Mouse (Mus musculus) lung, embryonic 14.5 days (tissue): ENCODE measurements around the gene Trabd2b. TPM values are rescaled to one million over a fixed set of nuclear protein-coding genes. Genes with fewer than 3 reads are reported as not detected.

ENCODE experiments used
- ATAC-seq: fragments of 200-750 bp; cut with Nextera tagmentation; 2 replicates; pipeline ENCODE4 v1.8.0; 2017; ENCODE audit warnings: mild to moderate bottlenecking, moderate TSS enrichment, moderate library complexity; ENCODE audit not compliant: insufficient read depth
- DNase-seq: peaks from one replicate; pipeline ENCODE4 v3.0.0-alpha.2; 2015
- H3K27ac ChIP-seq: fragments of 300-500 bp; sonication (generic); 2 replicates; pipeline ENCODE4 v1.5.1; 2014; ENCODE audit warnings: low read depth, mild to moderate bottlenecking, moderate library complexity
- H3K27me3 ChIP-seq: fragments of 300-500 bp; sonication (generic); 2 replicates; pipeline ENCODE4 v1.6.1; 2014; ENCODE audit warnings: low read length, control low read depth; ENCODE audit not compliant: insufficient read depth
- H3K36me3 ChIP-seq: fragments of 300-500 bp; sonication (generic); 2 replicates; pipeline ENCODE4 v1.6.1; 2014; ENCODE audit warnings: control low read depth; ENCODE audit not compliant: insufficient read depth
- H3K4me1 ChIP-seq: fragments of 300-500 bp; sonication (generic); 2 replicates; pipeline ENCODE4 v1.6.1; 2014; ENCODE audit warnings: antibody characterized with exemption, control low read depth; ENCODE audit not compliant: insufficient read depth
- H3K4me2 ChIP-seq: fragments of 300-500 bp; sonication (generic); 2 replicates; pipeline ENCODE4 v1.6.1; 2014; ENCODE audit warnings: mild to moderate bottlenecking
- H3K4me3 ChIP-seq: fragments of 300-500 bp; sonication (generic); 2 replicates; pipeline ENCODE4 v1.5.1; 2014; ENCODE audit warnings: low read depth, low read length
- H3K9ac ChIP-seq: fragments of 300-500 bp; sonication (generic); 2 replicates; pipeline ENCODE4 v1.6.1; 2014
- H3K9me3 ChIP-seq: fragments of 300-500 bp; sonication (generic); 2 replicates; pipeline ENCODE4 v1.6.1; 2016; ENCODE audit warnings: low read depth, low read length, control low read depth
- CTCF ChIP-seq: IDR thresholded peaks from 2 replicates; pipeline ENCODE4 v1.5.1; 2016; ENCODE audit warnings: antibody characterized with exemption, low read depth
- WGBS: fragments of 180-500 bp; shearing (Covaris S2); extraction: QIAGEN DNeasy Blood & Tissue Kit; methylation state at CpG from one replicate; pipeline ENCODE4 v1.1.7; 2014; 5-methylcytosine and 5-hydroxymethylcytosine counted together
- polyA plus RNA-seq: library from polyadenylated mRNA; unstranded; fragments of >200 nt; fragmentation: Nextera tagmentation; extraction: Ambion mirVana; gene quantifications from 2 replicates; pipeline ENCODE4 v1.2.1, GENCODE M21; 2014

Gene Trabd2b
- polyA plus RNA-seq, 1 experiment from 2014 or later: 4.6 TPM

- H3K27ac ChIP-seq: no peak overlapping the region
- H3K27me3 ChIP-seq: no peaks in the 10 kb centered on the region
- ATAC-seq (peak; percentile 79), DNase-seq (peak; percentile 87)
- TF ChIP-seq CTCF: peak; percentile 78
- no peak overlapping the region for H3K4me2 ChIP-seq
- no peaks in the 10 kb centered on the region for H3K4me1 ChIP-seq
- H3K36me3 ChIP-seq: no peaks in the 10 kb centered on the region
- no peak overlapping the region for H3K4me3 ChIP-seq
- no peaks in the 10 kb centered on the region for H3K9me3 ChIP-seq
- no peak overlapping the region for H3K9ac ChIP-seq
- 18% methylated on average over 5 of the region's 5 CpGs for WGBS
Observed at GRCm38 (mm10) chr4:114635889-114636288, 229.4 kb downstream of the Trabd2b start.

GRCm38 (mm10) chr4:114636324-114636723, 229.8 kb downstream of the Trabd2b start:
- no peaks in the 10 kb centered on the region for H3K27me3 ChIP-seq
- no peaks in the 10 kb centered on the region for H3K9me3 ChIP-seq
- ATAC-seq: no peak
- H3K36me3 ChIP-seq: no peaks in the 10 kb centered on the region
- 77% methylated on average over 1 of the region's 1 CpGs for WGBS
- no peaks in the 10 kb centered on the region for H3K4me1 ChIP-seq
- TF ChIP-seq CTCF: no peak
- no peak overlapping the region for H3K4me3 ChIP-seq
- H3K27ac ChIP-seq: no peak overlapping the region
- H3K9ac ChIP-seq: no peak overlapping the region
- H3K4me2 ChIP-seq: no peak overlapping the region
- no peak for DNase-seq

- H3K4me3 ChIP-seq: no peak overlapping the region
- no peak overlapping the region for H3K9ac ChIP-seq
- ATAC-seq (no peak), DNase-seq (peak; percentile 79)
- no peak overlapping the region for H3K27ac ChIP-seq
- no peak overlapping the region for H3K4me2 ChIP-seq
- H3K27me3 ChIP-seq: no peaks in the 10 kb centered on the region
- H3K9me3 ChIP-seq: no peaks in the 10 kb centered on the region
- peak; percentile 83 for TF ChIP-seq CTCF
- no peaks in the 10 kb centered on the region for H3K36me3 ChIP-seq
- 8% methylated on average over 3 of the region's 3 CpGs for WGBS
- H3K4me1 ChIP-seq: no peaks in the 10 kb centered on the region
Observed at GRCm38 (mm10) chr4:114637120-114637519, 230.6 kb downstream of the Trabd2b start.

GRCm38 (mm10) chr4:114642469-114642868, 235.9 kb downstream of the Trabd2b start:
- H3K36me3 ChIP-seq: no peaks in the 10 kb centered on the region
- WGBS: 58% methylated on average over 4 of the region's 4 CpGs
- DNase-seq: no peak
- no peak overlapping the region for H3K9ac ChIP-seq
- H3K4me1 ChIP-seq: 0 out of 2 replicates have a peak, but pooled peaks cover 6% of the 10 kb centered on the region
- H3K9me3 ChIP-seq: no peaks in the 10 kb centered on the region
- no peak overlapping the region for H3K27ac ChIP-seq
- no peak for TF ChIP-seq CTCF
- no peak for ATAC-seq
- no peak overlapping the region for H3K4me3 ChIP-seq
- no peak overlapping the region for H3K4me2 ChIP-seq
- 0 out of 2 replicates have a peak, but pooled peaks cover 3% of the 10 kb centered on the region for H3K27me3 ChIP-seq

- Histone ChIP-seq H3K27ac (no peak overlapping the region), H3K36me3 (no peaks in the 10 kb centered on the region), H3K27me3 (peaks cover 8% of the 10 kb centered on the region; the same call in 1 of the 2 replicates), H3K4me2 (peak overlapping the region; percentile 31; the same call in 1 of the 2 replicates), H3K4me3 (no peak overlapping the region), H3K9ac (no peak overlapping the region), H3K4me1 (0 out of 2 replicates have a peak, but pooled peaks cover 6% of the 10 kb centered on the region), H3K9me3 (no peaks in the 10 kb centered on the region)
- ATAC-seq: peak; percentile 19; the same call in 1 of the 2 replicates
- 17% methylated on average over 20 of the region's 20 CpGs for WGBS
- no peak for TF ChIP-seq CTCF
- peak; percentile 54 for DNase-seq
Observed at GRCm38 (mm10) chr4:114643679-114644208, 237.2 kb downstream of the Trabd2b start.

- Histone ChIP-seq H3K4me2 (no peak overlapping the region), H3K27me3 (peaks cover 19% of the 10 kb centered on the region; the same call in 1 of the 2 replicates), H3K9ac (no peak overlapping the region), H3K4me1 (0 out of 2 replicates have a peak, but pooled peaks cover 6% of the 10 kb centered on the region), H3K4me3 (no peak overlapping the region), H3K9me3 (no peaks in the 10 kb centered on the region), H3K36me3 (no peaks in the 10 kb centered on the region), H3K27ac (no peak overlapping the region)
- DNase-seq: no peak
- ATAC-seq: no peak
- no peak for TF ChIP-seq CTCF
Observed at GRCm38 (mm10) chr4:114645341-114645740, 238.8 kb downstream of the Trabd2b start.

- 59% methylated on average over 13 of the region's 13 CpGs for WGBS
- ATAC-seq (no peak), DNase-seq (no peak)
- Histone ChIP-seq H3K27ac (no peak overlapping the region), H3K27me3 (peaks cover 19% of the 10 kb centered on the region; the same call in 1 of the 2 replicates), H3K9ac (no peak overlapping the region), H3K9me3 (no peaks in the 10 kb centered on the region), H3K4me2 (no peak overlapping the region), H3K36me3 (no peaks in the 10 kb centered on the region), H3K4me1 (0 out of 2 replicates have a peak, but pooled peaks cover 6% of the 10 kb centered on the region), H3K4me3 (no peak overlapping the region)
- TF ChIP-seq CTCF: no peak
Observed at GRCm38 (mm10) chr4:114646825-114647681, 240.5 kb downstream of the Trabd2b start.
